Mouse (Mus musculus) embryonic fibroblast, embryonic 13.5 days (primary cell): ENCODE measurements around the gene H2-DMb2.

ENCODE experiments used
- CTCF ChIP-seq: IDR thresholded peaks from 2 replicates; pipeline ENCODE4 v1.5.1; 2011; ENCODE audit warnings: mild to moderate bottlenecking, control low read depth, low read length, moderate library complexity, borderline replicate concordance; ENCODE audit not compliant: insufficient read depth
- POLR2A ChIP-seq: IDR thresholded peaks from 2 replicates; pipeline ENCODE4 v1.6.1; 2011; ENCODE audit warnings: low read depth, mild to moderate bottlenecking, control low read depth, low read length, moderate library complexity

DNA sequence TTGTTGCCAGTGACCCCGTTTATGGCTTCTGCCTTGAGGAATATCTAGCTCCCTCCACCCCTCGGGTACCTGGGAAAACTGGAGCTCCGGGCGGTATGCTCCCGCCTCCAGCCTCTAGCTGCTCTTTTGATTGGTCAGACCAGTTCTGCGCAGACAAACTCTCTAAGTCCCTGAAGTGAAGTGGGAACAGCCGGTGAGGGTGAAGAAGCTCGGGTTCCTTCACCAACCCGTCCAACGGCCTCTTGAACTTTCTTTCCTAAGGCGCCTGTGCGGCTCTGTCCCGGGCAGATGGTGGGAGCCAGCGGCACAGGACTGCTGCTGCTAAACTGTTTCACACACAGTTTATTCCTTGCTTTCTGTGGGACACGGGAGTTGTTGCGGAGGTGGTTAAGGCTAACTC, 3.7 kb upstream of the H2-DMb2 start:
- TF ChIP-seq POLR2A (no peak), CTCF (no peak)
